Mouse (Mus musculus) layer of hippocampus, adult 2 months (tissue): ENCODE measurements around the gene Ing1. TPM values are rescaled to one million over a fixed set of nuclear protein-coding genes. Genes with fewer than 3 reads are reported as not detected.
"Not testable (repeated sequence)": the region's sequence is repeated elsewhere in the genome, so short reads cannot be mapped to it uniquely, and the experiment has no call there.

Source experiments
- DNase-seq, 2 experiments: peaks; one replicate each; pipeline ENCODE4 v3.0.0; 2022; ENCODE audit warnings: low spot score in 2 of 2
- H3K27ac ChIP-seq: fragments of 200-600 bp; 2 replicates; pipeline ENCODE4 v1.8.1; 2022
- H3K4me3 ChIP-seq: fragments of 200-600 bp; 2 replicates; pipeline ENCODE4 v1.8.1; 2022; ENCODE audit warnings: mild to moderate bottlenecking
- CTCF ChIP-seq: fragments of 200-600 bp; conservative IDR thresholded peaks from 2 replicates; pipeline ENCODE4 v1.8.1; 2022; ENCODE audit warnings: antibody characterized with exemption, mild to moderate bottlenecking, moderate library complexity
- total RNA-seq, 2 experiments: library from RNA; stranded (reverse); gene quantifications; 2 replicates each; pipeline ENCODE4 v1.2.3; 2021

Ing1 gene
- total RNA-seq, 2 experiments from 2014 or later = 37.1 TPM

GRCm38 (mm10) chr8:11530849-11531248 lies 24.5 kb upstream of the Ing1 start:
- no peak overlapping the region for H3K27ac ChIP-seq
- no peak overlapping the region for H3K4me3 ChIP-seq
- DNase-seq = no peak
- no peak for TF ChIP-seq CTCF

- no peak overlapping the region for H3K4me3 ChIP-seq
- DNase-seq = no peak
Measured at GRCm38 (mm10) chr8:11534494-11534893, 20.9 kb upstream of the Ing1 start.

GRCm38 (mm10) chr8:11539049-11539448 lies 16.3 kb upstream of the Ing1 start:
- Histone ChIP-seq H3K4me3 (no peak overlapping the region), H3K27ac (no peak overlapping the region)
- DNase-seq = no peak
- no peak for TF ChIP-seq CTCF

More at GRCm38 (mm10) chr8:11534494-11534893, 20.9 kb upstream of the Ing1 start:
- no peak for TF ChIP-seq CTCF
- H3K27ac ChIP-seq = peak overlapping the region; percentile 82

GRCm38 (mm10) chr8:11540182-11540581 lies 15.2 kb upstream of the Ing1 start:
- no peak for TF ChIP-seq CTCF
- Histone ChIP-seq H3K27ac (no peak overlapping the region), H3K4me3 (no peak overlapping the region)
- DNase-seq = no peak

GRCm38 (mm10) chr8:11542031-11542430 lies 13.3 kb upstream of the Ing1 start:
- no peak for TF ChIP-seq CTCF
- no peak overlapping the region for H3K4me3 ChIP-seq
- DNase-seq = no peak
- H3K27ac ChIP-seq = no peak overlapping the region

- no peak overlapping the region for H3K4me3 ChIP-seq
- no peak for TF ChIP-seq CTCF
- no peak for DNase-seq
- no peak overlapping the region for H3K27ac ChIP-seq
Measured at GRCm38 (mm10) chr8:11542866-11543265, 12.5 kb upstream of the Ing1 start.

- Histone ChIP-seq H3K27ac (no peak overlapping the region), H3K4me3 (no peak overlapping the region)
- peak in 1 of 2 experiments; percentile 62 for DNase-seq
- peak; percentile 77 for TF ChIP-seq CTCF
Measured at GRCm38 (mm10) chr8:11544386-11544785, 11.0 kb upstream of the Ing1 start.

- peak; percentile 60 for TF ChIP-seq CTCF
- Histone ChIP-seq H3K27ac (no peak overlapping the region), H3K4me3 (no peak overlapping the region)
- no peak for DNase-seq
Measured at GRCm38 (mm10) chr8:11547063-11547462, 8.3 kb upstream of the Ing1 start.

- TF ChIP-seq CTCF = peak; percentile 77
- peak overlapping the region; percentile 94 for H3K27ac ChIP-seq
- DNase-seq = peak in 1 of 2 experiments; percentile 39
- peak overlapping the region; percentile 64 for H3K4me3 ChIP-seq
Measured at GRCm38 (mm10) chr8:11549706-11550105, 5.7 kb upstream of the Ing1 start.

- TF ChIP-seq CTCF = no peak
- DNase-seq = peak; percentile 86 to 88
Measured at GRCm38 (mm10) chr8:11550281-11550948, 5.0 kb upstream of the Ing1 start, which contains the start of gene Cars2. TSS of gene Cars2 (minus strand) at chr8:11550783.

GRCm38 (mm10) chr8:11551497-11551896 lies 3.9 kb upstream of the Ing1 start:
- not testable (repeated sequence) for DNase-seq, H3K4me3 ChIP-seq, H3K27ac ChIP-seq
- peak; percentile 27; the same call in 1 of the 2 replicates for TF ChIP-seq CTCF

More at GRCm38 (mm10) chr8:11550281-11550948, 5.0 kb upstream of the Ing1 start, which contains the start of gene Cars2:
- H3K27ac ChIP-seq = peak within 1 kb of the TSS; percentile 94
- peak within 1 kb of the TSS; percentile 64 for H3K4me3 ChIP-seq

GRCm38 (mm10) chr8:11552390-11552789 lies 3.0 kb upstream of the Ing1 start:
- Histone ChIP-seq H3K27ac (no peak overlapping the region), H3K4me3 (no peak overlapping the region)
- DNase-seq = no peak
- TF ChIP-seq CTCF = no peak

GRCm38 (mm10) chr8:11555720-11556591 lies 585 bp downstream of the Ing1 start:
- DNase-seq = peak; percentile 99 to 100
- H3K4me3 ChIP-seq = peak overlapping the region; percentile 78
- TF ChIP-seq CTCF = no peak; the same call in 1 of the 2 replicates
- H3K27ac ChIP-seq = peak overlapping the region; percentile 99
